Mouse (Mus musculus): ENCODE results near the gene Naa50.

DNA sequence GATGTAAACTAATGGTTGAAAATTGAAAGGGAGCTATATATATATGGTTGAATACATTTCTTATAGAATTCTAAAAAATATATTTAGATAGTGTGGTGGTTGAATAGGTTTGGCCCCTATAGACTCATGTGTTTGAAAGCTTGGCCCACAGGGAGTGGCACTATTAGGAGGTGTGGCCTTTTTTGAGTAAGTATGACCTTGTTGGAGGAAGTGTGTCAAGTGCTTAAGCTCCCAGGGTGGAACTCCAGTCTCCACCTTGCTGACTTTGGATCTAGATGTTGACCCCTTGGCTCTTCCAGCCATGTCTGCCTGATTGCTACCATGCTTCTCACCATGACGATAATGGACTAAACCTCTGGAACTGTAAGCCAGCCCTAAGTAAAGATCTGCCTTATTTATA lies 43.0 kb downstream of the Naa50 start:
- TF ChIP-seq CTCF (IDR thresholded peaks at IDR 0.05; ENCODE audit: control insufficient read depth, insufficient read depth, low read length) (no peak), POLR2A (IDR thresholded peaks at IDR 0.05; ENCODE audit: borderline replicate concordance, control insufficient read depth, low read depth, low read length) (no peak)

All from bone marrow, adult 2 months (tissue).